Mouse (Mus musculus) heart, postnatal 4 days (tissue): ENCODE results near the gene Pmch. TPM values are rescaled to one million over a fixed set of nuclear protein-coding genes. Genes with fewer than 3 reads are reported as not detected.

Experiments used
- DNase-seq: peaks from one replicate; pipeline ENCODE4 v3.0.0; 2021
- total RNA-seq, 2 experiments: library from RNA; stranded (reverse); gene quantifications; 2 replicates each; pipeline ENCODE4 v1.2.3; 2021

Gene Pmch
- total RNA-seq, result not detected

DNA sequence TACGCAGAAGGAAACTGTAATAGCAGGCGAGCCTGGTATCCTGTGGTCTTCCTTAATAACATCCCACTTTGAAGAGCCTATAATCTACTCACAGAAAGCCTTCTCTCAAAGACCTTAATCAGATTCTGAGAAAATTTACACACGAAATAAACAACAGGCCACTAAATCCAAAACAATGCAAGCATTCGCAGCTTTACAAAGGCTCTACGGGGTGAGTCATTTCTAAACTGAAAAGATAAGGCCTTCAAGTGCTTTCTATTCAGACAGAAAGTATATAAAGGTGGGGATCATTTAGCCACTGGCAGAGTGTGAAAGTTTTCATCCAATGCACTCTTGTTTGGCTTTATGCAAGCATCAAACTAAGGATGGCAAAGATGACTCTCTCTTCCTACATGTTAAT is at the start of gene Pmch:
Gene Pmch (plus strand): TSS at position 301 of the 400 bp plus-strand sequence.
- no peak for DNase-seq

DNA sequence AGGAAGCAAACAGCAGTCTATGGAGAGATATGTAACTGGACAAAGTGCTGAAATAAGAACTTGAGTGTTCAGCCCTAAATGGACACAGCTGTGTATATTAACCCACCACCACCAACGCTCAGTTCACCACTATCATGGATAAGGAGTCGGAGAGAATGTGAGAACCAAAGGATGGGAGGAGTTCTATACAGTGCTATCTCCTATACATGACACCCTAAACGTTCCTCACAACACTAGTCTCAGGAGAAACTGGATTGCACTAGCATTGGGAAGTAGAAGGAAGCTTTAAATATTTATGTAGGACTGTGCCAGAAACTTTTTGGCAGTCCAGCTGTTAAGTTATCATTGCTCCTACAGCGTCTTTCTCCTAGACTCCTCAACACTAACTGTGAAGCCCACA is 46.6 kb upstream of the Pmch start:
- DNase-seq, result no peak

GRCm38 (mm10) chr10:88046098-88046771 is 44.6 kb upstream of the Pmch start:
- no peak for DNase-seq

- no peak for DNase-seq
These were observed 36.5 kb upstream of the Pmch start for GRCm38 (mm10) chr10:88054233-88054985.

GRCm38 (mm10) chr10:88056950-88057649 is 33.8 kb upstream of the Pmch start:
- DNase-seq, result no peak

DNA sequence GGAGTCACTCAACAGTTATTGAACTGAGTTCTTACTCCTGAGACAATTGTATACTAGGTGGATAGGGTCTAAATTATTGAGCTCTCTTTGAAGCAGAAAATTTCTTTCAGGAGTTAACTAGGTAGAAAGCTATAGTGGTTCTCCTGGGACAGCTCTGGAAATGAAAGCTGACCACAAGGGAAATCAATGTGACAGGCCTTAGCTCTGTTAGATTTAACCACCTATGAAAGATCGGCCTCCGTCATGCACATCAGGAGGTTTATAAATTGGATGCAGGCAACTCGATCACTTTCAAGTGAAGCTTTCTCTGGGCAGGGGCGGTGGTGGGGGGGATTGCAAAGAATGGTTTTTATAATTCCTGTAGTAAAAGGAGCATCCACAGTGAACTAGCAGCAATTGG is 27.4 kb upstream of the Pmch start:
- no peak for DNase-seq

DNA sequence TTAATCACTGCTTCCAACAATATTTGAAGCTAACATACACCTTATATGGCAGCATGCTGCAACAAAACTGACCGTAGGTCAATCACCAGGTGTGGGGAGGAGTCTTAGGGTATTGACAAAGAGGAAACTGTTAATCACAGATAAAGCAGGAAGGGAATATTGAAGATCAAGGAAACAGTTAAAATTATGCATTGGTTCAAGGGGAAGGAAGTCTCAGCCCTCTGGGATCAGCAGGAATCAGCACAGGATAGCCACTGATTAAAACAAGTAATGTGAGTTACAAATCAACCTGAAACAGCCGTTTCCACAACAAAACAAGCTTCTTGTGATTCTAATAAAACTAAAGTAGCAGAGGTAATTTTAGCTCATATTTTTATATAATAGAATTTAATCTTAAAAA is 26.0 kb upstream of the Pmch start:
- DNase-seq, result no peak

DNA sequence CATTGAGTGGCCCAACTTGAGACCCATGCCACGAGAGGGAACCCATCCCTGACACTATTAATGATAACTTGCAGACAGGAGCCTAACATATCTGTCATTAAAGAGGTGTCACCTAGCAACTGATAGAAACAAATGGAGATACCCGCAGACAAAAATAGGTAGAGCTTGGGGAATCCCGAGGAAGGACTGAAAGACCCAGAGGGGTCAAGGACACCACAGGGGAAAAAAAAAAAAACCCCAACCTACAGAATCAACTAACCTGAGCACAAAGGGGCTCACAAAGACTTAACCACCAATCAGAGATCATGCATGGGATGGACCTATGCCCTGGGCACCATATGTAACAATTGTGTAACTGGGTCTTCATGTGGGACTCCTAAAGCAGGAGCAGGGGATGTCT is 23.5 kb upstream of the Pmch start:
- no peak for DNase-seq

DNA sequence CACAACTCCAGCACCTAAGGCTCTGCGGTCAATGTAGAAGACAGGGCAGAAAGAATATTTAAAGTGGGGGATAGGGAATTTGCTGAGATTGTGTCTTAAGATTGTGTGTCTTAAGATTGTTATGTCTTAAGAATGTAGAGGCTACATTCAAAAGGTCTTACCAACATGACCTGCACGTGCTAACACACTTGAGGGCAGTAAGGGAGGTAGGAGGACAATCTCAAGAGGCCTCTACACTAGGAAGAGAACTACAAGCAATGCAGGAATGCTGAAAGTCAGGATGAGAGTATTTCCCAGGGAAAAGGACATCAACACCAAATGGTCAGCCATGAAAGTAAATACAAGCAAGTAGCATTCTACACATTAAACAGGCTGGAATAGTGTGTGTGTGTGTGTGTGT is 15.3 kb downstream of the Pmch start:
- DNase-seq, result no peak

DNA sequence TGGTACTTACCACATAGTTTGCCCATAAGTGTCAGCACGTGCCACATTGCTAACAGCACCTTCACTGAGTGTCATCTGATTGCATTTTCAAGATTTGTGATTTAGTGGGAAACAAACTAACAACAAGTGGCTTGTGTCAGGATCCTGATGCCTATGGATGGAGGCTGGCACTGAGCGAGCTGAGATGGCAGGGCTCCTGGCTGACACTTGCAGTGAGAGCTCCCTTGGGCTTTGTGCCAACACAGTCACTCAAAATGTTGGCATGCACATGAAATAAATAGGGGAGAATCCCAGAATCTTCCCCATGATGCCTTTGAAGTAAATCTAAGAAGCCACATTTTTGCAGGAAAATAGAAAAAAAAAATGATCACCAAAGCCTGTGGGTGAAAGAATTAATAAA is 22.4 kb downstream of the Pmch start:
- DNase-seq, result no peak

DNA sequence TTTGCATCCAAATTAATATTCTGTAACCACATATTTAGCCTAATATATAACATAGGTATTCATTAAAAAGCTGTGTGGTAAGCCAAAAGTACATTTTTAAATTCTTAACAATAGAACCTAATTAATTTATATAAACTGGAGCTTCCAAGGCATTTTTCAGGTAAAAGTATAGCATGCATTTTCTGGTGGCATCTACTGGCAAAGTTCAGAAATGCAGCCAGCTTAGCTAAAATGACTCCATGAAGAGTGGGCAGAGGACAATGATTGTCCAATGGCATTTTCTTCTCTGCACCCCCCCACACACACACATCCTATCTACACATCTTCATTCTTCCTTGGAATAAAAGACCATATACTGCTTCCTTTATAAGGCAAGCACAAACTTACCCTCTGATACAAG is 28.8 kb downstream of the Pmch start:
- no peak for DNase-seq

GRCm38 (mm10) chr10:88135630-88136029 is 44.8 kb downstream of the Pmch start:
- DNase-seq, result no peak

Other genes with a start within 250 kb of the Pmch start
- gene Igf1, start 232.8 kb upstream of the Pmch start, total RNA-seq, result 10 to 100 TPM; 79.4 to 83.7 TPM
- 10 to 100 TPM; 10.6 to 12.6 TPM for gene Parpbp, start 55.9 kb downstream of the Pmch start, total RNA-seq
- 10 to 100 TPM; 11.5 to 12.6 TPM for gene Nup37, start 55.9 kb downstream of the Pmch start, total RNA-seq
- 10 to 100 TPM; 24.5 to 24.7 TPM for gene Washc3, start 110.0 kb downstream of the Pmch start, total RNA-seq